Mouse (Mus musculus) bone marrow, adult 2 months (tissue): Measurements from ENCODE around the gene Ndufaf4.

Source experiments
- CTCF ChIP-seq: fragments of 200-500 bp; IDR thresholded peaks from 2 replicates; pipeline ENCODE4 v1.5.1; 2011; ENCODE audit warnings: low read length, control low read depth; ENCODE audit not compliant: control insufficient read depth, insufficient read depth
- POLR2A ChIP-seq: fragments of 200-500 bp; IDR thresholded peaks from 2 replicates; pipeline ENCODE4 v1.6.1; 2011; ENCODE audit warnings: low read depth, mild to moderate bottlenecking, control low read depth, low read length, borderline replicate concordance; ENCODE audit not compliant: control insufficient read depth

GRCm38 (mm10) chr4:24898636-24899035 is 753 bp downstream of the Ndufaf4 start:
- TF ChIP-seq CTCF: no peak
- no peak for TF ChIP-seq POLR2A
